Mouse (Mus musculus) testis, adult 2 months (tissue): Measurements from ENCODE around the gene Sec24d. TPM values are rescaled to one million over a fixed set of nuclear protein-coding genes. Genes with fewer than 3 reads are reported as not detected.

ENCODE experiments used
- H3K27ac ChIP-seq: fragments of 200-500 bp; 2 replicates; pipeline ENCODE4 v1.5.1; 2012; ENCODE audit warnings: low read depth, low read length; ENCODE audit not compliant: control insufficient read depth, insufficient read depth
- H3K27me3 ChIP-seq: fragments of 200-500 bp; 2 replicates; pipeline ENCODE4 v1.6.1; 2012; ENCODE audit warnings: mild to moderate bottlenecking, low read length, moderate library complexity; ENCODE audit not compliant: control insufficient read depth, insufficient read depth
- H3K36me3 ChIP-seq: fragments of 200-500 bp; 2 replicates; pipeline ENCODE4 v1.6.1; 2012; ENCODE audit warnings: mild to moderate bottlenecking, low read length; ENCODE audit not compliant: control insufficient read depth, insufficient read depth
- H3K4me1 ChIP-seq: fragments of 200-500 bp; 2 replicates; pipeline ENCODE4 v1.6.1; 2012; ENCODE audit warnings: low read length; ENCODE audit not compliant: control insufficient read depth, insufficient read depth
- H3K4me3 ChIP-seq: fragments of 200-500 bp; 2 replicates; pipeline ENCODE4 v1.5.1; 2012; ENCODE audit warnings: low read depth, mild to moderate bottlenecking, low read length, moderate library complexity, mixed read lengths; ENCODE audit not compliant: control insufficient read depth
- CTCF ChIP-seq: fragments of 200-500 bp; IDR thresholded peaks from 2 replicates; pipeline ENCODE4 v1.5.1; 2012; ENCODE audit warnings: low read depth, mild to moderate bottlenecking, inconsistent platforms, low read length, moderate library complexity; ENCODE audit not compliant: control insufficient read depth, insufficient read depth, insufficient replicate concordance
- POLR2A ChIP-seq: fragments of 200-500 bp; IDR thresholded peaks from 2 replicates; pipeline ENCODE4 v1.6.1; 2012; ENCODE audit warnings: low read depth, mild to moderate bottlenecking, inconsistent platforms, low read length, moderate library complexity; ENCODE audit not compliant: control insufficient read depth
- polyA plus RNA-seq: library from polyadenylated mRNA; depleted of rRNA; stranded (reverse); fragments of >200 nt; gene quantifications from 2 replicates; pipeline ENCODE4 v1.2.3, GENCODE M21; 2012

Sec24d gene
- polyA plus RNA-seq, 1 experiment = 3.3 TPM

- no peaks in the 10 kb centered on the region for H3K4me1 ChIP-seq
- H3K4me3 ChIP-seq = no peak overlapping the region
- H3K27ac ChIP-seq = no peak overlapping the region
- H3K36me3 ChIP-seq = no peaks in the 10 kb centered on the region
- no peaks in the 10 kb centered on the region for H3K27me3 ChIP-seq
- TF ChIP-seq POLR2A = no peak
- TF ChIP-seq CTCF = no peak
Measured at GRCm38 (mm10) chr3:123332330-123333054, 65.2 kb downstream of the Sec24d start.

- H3K27ac ChIP-seq = no peak overlapping the region
- H3K27me3 ChIP-seq = no peaks in the 10 kb centered on the region
- TF ChIP-seq CTCF (no peak), POLR2A (no peak)
- no peak overlapping the region for H3K4me3 ChIP-seq
- H3K4me1 ChIP-seq = no peaks in the 10 kb centered on the region
- no peaks in the 10 kb centered on the region for H3K36me3 ChIP-seq
Measured at GRCm38 (mm10) chr3:123333055-123333424, 65.8 kb downstream of the Sec24d start.

GRCm38 (mm10) chr3:123334947-123335346 lies 67.7 kb downstream of the Sec24d start:
- TF ChIP-seq CTCF = no peak
- no peak for TF ChIP-seq POLR2A
- H3K4me1 ChIP-seq = no peaks in the 10 kb centered on the region
- H3K36me3 ChIP-seq = no peaks in the 10 kb centered on the region
- no peak overlapping the region for H3K27ac ChIP-seq
- H3K4me3 ChIP-seq = no peak overlapping the region
- no peaks in the 10 kb centered on the region for H3K27me3 ChIP-seq

GRCm38 (mm10) chr3:123335480-123335879 lies 68.2 kb downstream of the Sec24d start:
- no peaks in the 10 kb centered on the region for H3K4me1 ChIP-seq
- no peaks in the 10 kb centered on the region for H3K36me3 ChIP-seq
- no peak overlapping the region for H3K4me3 ChIP-seq
- H3K27me3 ChIP-seq = no peaks in the 10 kb centered on the region
- TF ChIP-seq POLR2A = no peak
- no peak for TF ChIP-seq CTCF
- no peak overlapping the region for H3K27ac ChIP-seq

- Histone ChIP-seq H3K36me3 (no peaks in the 10 kb centered on the region), H3K27ac (no peak overlapping the region), H3K4me3 (no peak overlapping the region)
Measured at GRCm38 (mm10) chr3:123336455-123336854, 69.2 kb downstream of the Sec24d start.

GRCm38 (mm10) chr3:123336951-123337350 lies 69.7 kb downstream of the Sec24d start:
- H3K4me1 ChIP-seq = no peaks in the 10 kb centered on the region
- TF ChIP-seq POLR2A (no peak), CTCF (no peak)

More at GRCm38 (mm10) chr3:123336455-123336854, 69.2 kb downstream of the Sec24d start:
- H3K27me3 ChIP-seq = no peaks in the 10 kb centered on the region
- no peaks in the 10 kb centered on the region for H3K4me1 ChIP-seq
- TF ChIP-seq CTCF (no peak), POLR2A (no peak)

GRCm38 (mm10) chr3:123337853-123338252 lies 70.6 kb downstream of the Sec24d start:
- Histone ChIP-seq H3K27me3 (no peaks in the 10 kb centered on the region), H3K36me3 (no peaks in the 10 kb centered on the region)
- TF ChIP-seq CTCF = no peak
- TF ChIP-seq POLR2A = no peak

More at GRCm38 (mm10) chr3:123336951-123337350, 69.7 kb downstream of the Sec24d start:
- Histone ChIP-seq H3K36me3 (no peaks in the 10 kb centered on the region), H3K4me3 (no peak overlapping the region), H3K27ac (no peak overlapping the region), H3K27me3 (no peaks in the 10 kb centered on the region)

GRCm38 (mm10) chr3:123338666-123339195 lies 71.5 kb downstream of the Sec24d start:
- Histone ChIP-seq H3K4me3 (no peak overlapping the region), H3K27ac (no peak overlapping the region), H3K27me3 (no peaks in the 10 kb centered on the region), H3K36me3 (no peaks in the 10 kb centered on the region), H3K4me1 (no peaks in the 10 kb centered on the region)
- TF ChIP-seq POLR2A (no peak), CTCF (no peak)

More at GRCm38 (mm10) chr3:123337853-123338252, 70.6 kb downstream of the Sec24d start:
- Histone ChIP-seq H3K4me3 (no peak overlapping the region), H3K4me1 (no peaks in the 10 kb centered on the region), H3K27ac (no peak overlapping the region)
